Mouse (Mus musculus) kidney, postnatal 4 days (tissue): ENCODE results near the gene Ttc27.

Experiments
- DNase-seq, 2 experiments: peaks; one replicate each; pipeline ENCODE4 v3.0.0; 2021; ENCODE audit warnings: mixed read lengths in 2 of 2

The Ttc27 gene

GRCm38 (mm10) chr17:74846031-74846891 is 128.7 kb downstream of the Ttc27 start:
- DNase-seq: peak in 1 of 2 experiments; percentile 40

- DNase-seq: no peak
Observed at GRCm38 (mm10) chr17:74850216-74850615, 132.7 kb downstream of the Ttc27 start.

- DNase-seq: no peak
Observed at GRCm38 (mm10) chr17:74859298-74859697, 141.8 kb downstream of the Ttc27 start.

- DNase-seq: no peak
Observed at GRCm38 (mm10) chr17:74860180-74860993, 142.9 kb downstream of the Ttc27 start.

- DNase-seq: no peak
Observed at GRCm38 (mm10) chr17:74863845-74864244, 146.3 kb downstream of the Ttc27 start.

DNA sequence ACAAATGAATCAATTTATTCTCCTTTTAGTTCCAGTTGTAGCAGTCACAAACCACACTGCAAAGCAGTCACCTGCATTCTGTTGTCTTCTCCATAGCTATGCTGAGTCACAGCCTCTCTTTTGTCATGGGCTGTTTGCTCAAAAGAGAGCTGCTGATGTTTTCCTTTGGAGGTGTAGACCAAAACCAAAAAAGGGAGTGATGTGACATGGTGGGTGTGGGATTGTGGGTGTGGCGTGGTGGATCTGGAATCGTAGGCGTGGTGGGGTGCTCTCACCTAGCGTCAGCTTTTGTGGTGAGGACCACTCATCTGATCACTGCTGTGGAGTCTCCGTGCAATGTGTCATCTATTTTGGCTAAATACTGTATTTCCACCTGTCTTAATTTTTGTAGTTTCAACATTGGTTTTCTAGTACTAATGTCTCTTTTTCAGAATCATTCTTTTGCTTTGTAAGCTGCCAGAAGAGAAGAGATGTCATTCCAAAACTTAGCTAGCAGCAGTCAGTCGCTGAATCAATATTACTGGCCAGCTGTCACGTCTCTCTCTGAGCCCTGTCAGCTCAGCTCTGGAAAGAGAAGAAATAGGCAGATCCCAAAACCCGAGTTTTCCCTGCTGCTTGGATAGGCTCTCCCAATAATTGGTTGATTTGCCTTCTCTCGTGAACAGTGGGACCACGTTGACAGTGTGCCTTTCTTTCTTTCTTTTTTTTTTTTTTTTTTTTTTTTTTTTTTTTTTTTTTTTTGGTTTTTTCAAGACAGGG is 147.4 kb downstream of the Ttc27 start:
- DNase-seq: no peak

- no peak for DNase-seq
Observed at GRCm38 (mm10) chr17:74865694-74866564, 148.4 kb downstream of the Ttc27 start.

DNA sequence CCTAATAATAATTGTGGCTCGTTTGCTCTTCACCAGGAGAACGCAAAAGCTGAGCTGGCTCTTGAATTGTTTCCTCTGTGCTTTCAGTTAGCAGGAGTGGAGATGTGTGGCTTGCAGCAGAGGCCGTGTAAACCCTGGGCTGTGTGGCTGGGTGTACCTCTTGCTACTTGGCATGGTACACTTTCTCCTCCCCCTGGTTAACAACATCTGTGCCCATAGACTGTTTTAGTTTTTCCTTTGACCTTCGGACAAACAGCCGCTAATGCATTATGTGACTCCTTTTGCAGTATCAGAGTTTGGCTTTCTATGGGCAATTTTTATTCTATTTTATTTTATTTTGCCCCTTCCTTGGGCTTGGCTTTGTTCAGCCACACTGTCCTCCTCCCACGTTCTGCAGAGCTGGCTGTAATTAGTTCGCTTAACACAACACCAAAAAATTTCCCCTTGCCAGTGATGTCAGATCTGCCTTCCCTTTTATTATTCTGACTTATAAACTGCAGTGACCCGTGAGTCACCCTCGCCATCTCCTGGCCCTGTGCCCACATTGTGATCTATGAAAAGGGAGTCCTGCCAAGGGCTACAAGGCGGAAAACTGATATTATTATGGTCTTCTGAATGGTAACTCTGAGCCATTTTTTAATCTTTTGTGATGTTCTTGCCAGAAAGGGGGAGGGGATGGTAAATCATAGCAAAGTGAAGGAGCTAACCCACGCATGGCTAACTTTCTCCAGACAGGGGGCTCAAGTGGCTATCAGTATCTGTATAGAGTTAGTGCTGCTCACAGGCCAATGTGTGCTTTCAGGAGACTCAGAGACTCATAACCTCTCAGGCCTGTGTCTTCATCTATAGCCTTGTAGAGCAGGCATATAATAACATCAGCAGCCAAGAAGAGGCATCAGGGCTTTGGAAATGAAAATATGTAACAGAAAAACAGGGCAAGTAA is 149.3 kb downstream of the Ttc27 start:
- DNase-seq: peak; percentile 86 to 91

- DNase-seq: no peak
Observed at GRCm38 (mm10) chr17:74868185-74868907, 150.8 kb downstream of the Ttc27 start.

DNA sequence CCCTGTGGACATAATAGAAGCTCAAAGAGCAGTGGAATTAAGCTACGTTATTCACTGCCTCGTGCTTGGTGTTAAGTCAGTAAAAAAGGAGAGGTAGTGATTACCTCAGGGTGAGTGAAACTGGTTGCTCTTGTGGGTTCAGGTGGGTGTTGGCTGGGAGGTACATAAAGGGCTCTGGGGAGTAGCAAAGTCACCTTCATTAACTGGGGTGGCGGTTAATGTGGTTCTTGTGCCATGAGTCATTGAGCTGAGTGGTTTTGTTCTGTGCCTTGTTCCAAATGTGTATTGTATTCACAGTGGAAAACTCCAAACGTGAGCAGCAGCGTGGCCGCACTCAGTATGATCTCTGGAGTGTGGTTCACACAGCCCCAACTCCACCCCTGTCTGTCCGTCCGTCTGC is 152.0 kb downstream of the Ttc27 start:
- no peak for DNase-seq

- no peak for DNase-seq
Observed at GRCm38 (mm10) chr17:74870177-74871160, 152.9 kb downstream of the Ttc27 start.

- no peak for DNase-seq
Observed at GRCm38 (mm10) chr17:74872567-74872966, 155.0 kb downstream of the Ttc27 start.

- DNase-seq: no peak
Observed at GRCm38 (mm10) chr17:74873756-74874155, 156.2 kb downstream of the Ttc27 start.

DNA sequence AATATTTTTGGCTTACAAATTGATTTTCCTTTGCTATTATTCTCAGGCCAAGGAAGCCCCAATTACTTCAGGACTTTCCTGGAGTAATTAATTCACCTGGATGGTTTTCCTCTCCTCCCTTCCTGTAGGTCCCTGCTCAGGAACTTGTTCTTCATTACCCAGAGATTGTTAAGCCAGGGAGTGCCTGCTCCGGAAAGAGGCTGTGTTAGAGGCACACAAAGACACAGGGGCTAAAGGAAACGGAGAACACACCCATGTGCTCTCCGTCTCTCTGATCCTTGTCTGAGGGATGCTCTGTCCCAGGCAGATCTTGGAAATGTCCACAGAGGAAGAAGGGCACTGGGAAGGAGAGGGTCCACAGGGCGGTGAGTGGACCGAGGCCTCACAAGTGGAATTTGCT is 158.2 kb downstream of the Ttc27 start:
- DNase-seq: peak in 1 of 2 experiments; percentile 18

- no peak for DNase-seq
Observed at GRCm38 (mm10) chr17:74876954-74877353, 159.4 kb downstream of the Ttc27 start.

DNA sequence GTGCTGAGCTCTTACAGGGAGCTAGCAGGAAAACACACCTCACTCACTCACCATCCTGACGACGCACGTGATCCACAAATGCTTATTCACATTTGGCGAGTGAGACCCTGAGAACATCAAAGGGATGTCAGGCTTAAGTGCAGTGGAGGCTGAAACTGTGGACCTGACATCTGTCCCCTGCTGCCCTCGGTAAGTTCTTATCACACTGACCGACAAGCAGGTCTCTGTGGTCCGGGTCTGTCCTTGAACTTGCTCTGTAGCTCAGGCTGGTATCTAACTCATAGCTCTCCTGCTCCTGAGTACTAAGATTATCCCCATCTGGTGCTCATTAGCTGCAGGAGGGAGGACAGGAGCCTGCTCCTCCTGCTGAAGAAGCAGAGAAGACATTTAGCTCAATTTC is 162.2 kb downstream of the Ttc27 start:
- no peak for DNase-seq

DNA sequence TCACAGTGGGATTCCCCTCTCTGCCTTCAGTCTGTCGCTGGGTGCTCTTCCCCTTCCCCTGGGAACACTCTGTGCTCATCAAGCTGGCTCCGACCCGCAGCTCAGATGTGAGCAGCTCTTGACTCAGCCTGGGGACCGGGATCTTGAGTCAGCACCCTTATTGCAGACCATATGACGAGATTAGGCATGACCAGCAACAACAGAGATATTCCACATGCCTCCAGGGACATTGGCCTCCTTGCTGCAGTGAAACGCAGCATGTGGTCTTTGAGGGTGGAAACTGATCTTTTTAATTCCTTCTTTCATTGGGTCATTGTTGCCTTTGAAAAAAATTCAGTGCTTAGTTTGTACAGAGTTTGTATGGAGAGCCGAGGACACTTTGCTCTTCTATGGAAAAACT is 169.5 kb downstream of the Ttc27 start:
- no peak for DNase-seq

GRCm38 (mm10) chr17:74888836-74889534 is 171.5 kb downstream of the Ttc27 start:
- DNase-seq: no peak
